Mouse (Mus musculus) bone marrow macrophage, adult 2 months (primary cell): ENCODE results near the gene Lrrc30. TPM values are rescaled to one million over a fixed set of nuclear protein-coding genes. Genes with fewer than 3 reads are reported as not detected.
A peak's percentile ranks its signal among the peaks of the same experiment; 100 is the strongest.

Experiments used
- H3K27ac ChIP-seq: 2 replicates; pipeline ENCODE4 v1.5.1; 2012; ENCODE audit warnings: low read depth, low read length; ENCODE audit not compliant: insufficient read depth
- H3K4me1 ChIP-seq: 2 replicates; pipeline ENCODE4 v1.6.1; 2012; ENCODE audit warnings: low read length; ENCODE audit not compliant: control insufficient read depth, insufficient read depth
- H3K4me3 ChIP-seq: 2 replicates; pipeline ENCODE4 v1.5.1; 2012; ENCODE audit warnings: mild to moderate bottlenecking, low read length, moderate library complexity; ENCODE audit not compliant: insufficient read depth
- CTCF ChIP-seq: IDR thresholded peaks from 2 replicates; pipeline ENCODE4 v1.5.1; 2012; ENCODE audit warnings: low read depth, mild to moderate bottlenecking, low read length, moderate library complexity
- POLR2A ChIP-seq: IDR thresholded peaks from 2 replicates; pipeline ENCODE4 v1.6.1; 2012; ENCODE audit warnings: mild to moderate bottlenecking, low read depth, low read length, borderline replicate concordance
- polyA plus RNA-seq: library from polyadenylated mRNA; stranded (reverse); fragments of >200 nt; gene quantifications from 2 replicates; pipeline ENCODE4 v1.2.4, GENCODE M21; 2012; ENCODE audit not compliant: missing spikeins, insufficient read depth, insufficient read length

Gene Lrrc30
- polyA plus RNA-seq, result not detected in 2 replicates

DNA sequence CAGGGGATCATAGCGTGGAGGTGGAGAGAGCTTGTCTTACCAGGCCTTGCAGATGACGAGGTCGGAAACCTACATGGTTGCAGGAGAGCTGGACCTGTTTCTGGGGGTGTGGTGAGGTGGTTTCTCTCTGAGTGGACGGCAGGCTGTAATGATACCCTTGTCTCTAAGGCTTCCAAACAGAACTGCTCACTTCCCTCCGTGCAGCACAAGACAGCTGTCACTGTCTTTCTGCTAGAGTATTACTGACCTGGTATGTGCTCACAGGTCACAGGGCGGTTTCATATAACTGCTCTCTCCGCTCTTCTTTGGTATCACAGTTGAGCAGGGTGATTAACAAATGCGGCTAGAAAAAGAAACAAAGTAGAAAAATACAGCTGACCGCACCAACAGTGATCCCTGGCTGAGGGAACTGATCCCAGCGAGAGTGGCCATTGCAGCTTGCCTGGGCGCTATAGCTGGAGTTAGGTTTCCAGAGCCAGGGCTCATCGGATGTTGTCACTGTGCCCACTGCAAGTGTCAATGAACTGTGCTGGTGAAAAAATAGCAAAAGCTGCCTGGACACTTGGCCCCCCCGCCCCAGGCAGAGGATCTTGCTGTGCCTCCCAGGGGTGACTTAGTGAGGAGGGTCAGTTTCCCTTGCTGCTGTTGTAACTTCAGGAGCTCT, at the start of gene Lrrc30:
Gene Lrrc30 (minus strand): TSS at position 48 of the 664 bp plus-strand sequence.
- no peak within 1 kb of the TSS for H3K27ac ChIP-seq
- no peak within 1 kb of the TSS for H3K4me3 ChIP-seq
- no peaks in the 10 kb centered on the region for H3K4me1 ChIP-seq
- TF ChIP-seq POLR2A (no peak), CTCF (no peak)

DNA sequence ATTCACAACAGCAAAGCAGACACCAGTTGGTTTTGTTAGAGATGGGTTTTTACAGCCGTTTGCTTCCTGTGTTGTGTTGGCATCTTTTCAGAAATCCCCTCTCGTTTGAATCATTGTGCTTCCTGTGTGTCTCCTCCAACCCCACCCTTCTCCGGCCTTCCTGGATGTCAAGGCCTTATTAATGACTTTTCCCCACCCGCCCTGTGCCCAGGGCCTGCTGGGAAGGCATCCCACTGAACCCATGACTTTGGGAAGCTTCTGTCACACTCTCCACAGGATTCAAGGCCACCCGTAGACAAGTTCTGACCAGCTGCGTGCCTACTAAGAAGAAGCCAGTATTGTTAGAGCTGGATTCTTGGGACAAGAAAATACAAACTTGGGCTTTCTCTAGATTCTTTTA, 48.6 kb upstream of the Lrrc30 start:
- no peak overlapping the region for H3K4me3 ChIP-seq
- no peaks in the 10 kb centered on the region for H3K4me1 ChIP-seq
- no peak overlapping the region for H3K27ac ChIP-seq
- no peak for TF ChIP-seq CTCF
- no peak for TF ChIP-seq POLR2A

DNA sequence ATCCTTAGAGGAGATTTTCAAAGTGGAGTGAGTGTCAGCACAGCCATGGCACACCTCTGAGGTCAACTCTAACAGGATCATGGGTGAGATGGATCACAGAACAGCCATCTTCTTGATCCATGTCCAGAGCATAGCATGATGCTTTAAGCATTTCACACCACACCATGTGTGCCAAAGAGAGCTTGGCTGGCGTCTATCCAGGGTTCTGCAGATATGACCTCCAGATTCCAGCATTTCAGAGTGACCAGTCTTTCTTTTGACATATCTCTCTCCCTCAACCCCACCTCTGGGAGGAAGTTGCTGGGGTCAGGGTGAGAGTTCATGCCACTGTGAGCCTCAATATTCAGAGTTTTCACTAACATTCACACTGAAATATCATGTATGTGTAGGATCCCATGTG, 46.1 kb upstream of the Lrrc30 start:
- Histone ChIP-seq H3K4me1 (no peaks in the 10 kb centered on the region), H3K27ac (no peak overlapping the region), H3K4me3 (no peak overlapping the region)
- TF ChIP-seq POLR2A, result no peak
- no peak for TF ChIP-seq CTCF

DNA sequence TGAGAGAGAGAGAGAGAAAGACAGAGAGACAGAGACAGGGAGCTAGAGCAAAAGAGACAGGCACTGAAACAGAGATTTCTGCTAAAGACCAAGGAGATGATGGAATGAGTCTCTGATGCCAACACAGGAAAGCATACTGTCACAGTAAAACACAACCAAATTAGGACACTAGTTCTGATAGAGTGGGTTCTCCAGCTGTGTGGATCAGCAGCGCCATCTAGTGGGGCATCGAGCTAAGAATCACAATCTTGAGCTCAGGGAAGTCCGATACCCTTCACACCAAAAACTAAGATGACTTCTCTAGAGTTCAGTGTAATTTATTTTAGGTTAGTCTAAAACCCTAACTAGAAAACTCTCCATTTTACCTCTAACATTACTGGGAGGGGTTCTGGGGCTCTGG, 35.5 kb upstream of the Lrrc30 start:
- no peak overlapping the region for H3K4me3 ChIP-seq
- no peak overlapping the region for H3K27ac ChIP-seq
- H3K4me1 ChIP-seq, result no peaks in the 10 kb centered on the region
- TF ChIP-seq CTCF (no peak), POLR2A (no peak)

DNA sequence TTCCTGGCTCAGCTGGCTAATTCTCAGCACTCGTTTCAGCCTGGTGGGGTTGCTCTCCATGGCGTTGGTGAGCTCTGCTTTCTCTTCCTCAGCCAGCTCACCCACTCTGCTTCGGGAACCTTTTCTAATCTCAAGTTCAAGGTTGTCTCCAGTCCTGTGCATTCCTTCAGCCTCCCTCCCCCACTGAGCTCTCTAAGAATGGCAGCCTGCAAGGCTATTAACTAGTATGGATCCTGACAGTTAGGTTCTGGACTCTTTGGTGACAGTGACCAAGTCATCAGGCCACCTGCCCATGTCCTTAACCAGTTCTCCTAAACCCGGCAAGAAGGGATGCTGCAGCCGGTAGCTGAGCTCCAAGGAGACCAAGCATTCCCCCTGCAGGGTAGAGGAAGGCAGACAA, 34.5 kb upstream of the Lrrc30 start:
- Histone ChIP-seq H3K27ac (no peak overlapping the region), H3K4me3 (no peak overlapping the region), H3K4me1 (no peaks in the 10 kb centered on the region)
- TF ChIP-seq CTCF, result no peak
- TF ChIP-seq POLR2A, result no peak

DNA sequence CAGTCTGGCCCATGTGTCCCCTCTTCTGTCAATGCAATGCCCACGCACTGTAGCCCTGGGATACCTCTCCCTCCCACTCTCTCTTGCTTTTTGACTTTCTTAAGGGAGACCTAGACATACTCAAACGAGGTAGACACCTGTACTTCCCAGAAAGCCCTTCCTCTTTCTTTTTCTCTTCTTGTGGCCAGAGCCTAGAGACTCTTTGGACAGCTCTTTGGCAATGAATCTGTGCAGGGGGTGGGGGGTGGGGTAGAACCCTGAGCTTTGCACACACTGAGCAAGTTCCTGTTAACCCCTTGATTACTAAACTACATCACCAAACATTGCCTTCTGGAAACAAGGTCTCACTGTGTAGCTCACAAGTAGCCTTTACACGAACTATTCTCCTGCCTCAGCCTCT, 31.8 kb upstream of the Lrrc30 start:
- Histone ChIP-seq H3K27ac (no peak overlapping the region), H3K4me1 (no peaks in the 10 kb centered on the region), H3K4me3 (no peak overlapping the region)
- TF ChIP-seq POLR2A (no peak), CTCF (no peak)

DNA sequence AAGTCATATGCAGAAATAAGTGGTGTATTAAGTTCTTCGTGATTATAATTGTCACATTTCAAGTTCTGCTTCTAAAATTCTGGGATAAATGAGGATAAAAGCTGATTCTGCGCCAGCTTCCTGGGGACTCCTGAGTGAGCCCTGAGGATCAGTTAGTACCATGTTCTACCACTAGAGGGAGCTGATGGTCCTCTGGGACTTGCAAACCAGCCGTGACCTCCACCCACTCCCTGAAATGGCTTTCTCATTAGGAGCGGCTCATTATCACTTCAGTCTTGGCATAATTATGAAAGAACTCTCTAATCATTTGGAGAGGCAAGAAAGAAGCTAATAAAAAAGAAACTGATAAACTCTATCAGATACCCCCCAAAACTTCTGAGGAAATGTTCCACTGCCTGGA, 19.0 kb upstream of the Lrrc30 start:
- H3K27ac ChIP-seq, result no peak overlapping the region
- no peaks in the 10 kb centered on the region for H3K4me1 ChIP-seq
- TF ChIP-seq POLR2A, result no peak
- peak; percentile 59 for TF ChIP-seq CTCF
- H3K4me3 ChIP-seq, result no peak overlapping the region

DNA sequence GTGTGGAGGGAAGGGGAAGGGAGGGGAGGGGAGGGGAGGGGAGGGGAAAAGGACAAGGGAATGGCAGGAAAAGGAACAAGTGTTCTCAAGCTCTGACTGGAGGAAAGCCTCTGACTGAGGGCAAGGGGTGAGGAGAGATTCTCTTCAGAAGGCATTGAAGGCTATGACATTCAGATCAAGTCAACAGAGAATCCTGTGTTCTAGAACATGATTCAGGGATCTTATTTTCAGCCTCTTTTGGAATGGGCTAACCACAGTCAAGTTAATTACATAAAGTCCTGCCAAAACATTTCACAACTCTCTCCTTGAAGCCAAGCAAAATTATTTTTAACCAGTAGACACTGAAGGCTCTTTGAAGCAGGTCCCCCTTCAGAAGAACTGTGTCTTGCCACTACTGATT, 9.1 kb upstream of the Lrrc30 start:
- Histone ChIP-seq H3K4me3 (no peak overlapping the region), H3K4me1 (no peaks in the 10 kb centered on the region), H3K27ac (no peak overlapping the region)
- TF ChIP-seq CTCF (no peak), POLR2A (no peak)

DNA sequence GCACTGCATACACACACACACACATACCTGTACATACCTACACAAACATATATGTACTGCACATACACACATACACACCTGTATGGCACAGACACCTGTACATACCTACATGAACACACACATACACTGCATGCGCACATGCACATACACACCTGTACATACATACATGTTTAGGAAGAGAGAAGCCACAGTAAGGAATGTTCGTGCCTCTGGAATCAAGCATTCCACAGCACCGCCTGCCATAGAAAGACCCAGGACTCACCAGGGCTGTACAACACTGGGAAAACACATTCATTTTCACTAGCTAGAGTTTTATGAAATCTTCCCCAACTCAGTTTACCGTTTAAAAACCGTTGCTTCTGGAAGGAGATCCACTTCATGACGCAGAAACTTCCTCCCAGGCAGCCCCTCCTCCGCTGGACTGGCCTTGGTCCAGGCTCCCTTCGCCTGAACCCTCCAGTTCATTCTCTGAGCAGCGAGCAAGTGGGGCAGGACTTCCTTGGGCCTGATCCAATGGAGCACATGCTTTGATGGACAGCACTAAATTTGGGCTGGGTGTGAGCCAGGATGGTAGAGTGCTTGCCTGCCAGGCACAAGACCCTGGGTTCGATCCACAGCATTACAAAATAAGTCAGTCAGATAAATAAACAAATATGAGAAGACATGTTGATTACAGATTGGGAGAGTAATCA, 5.7 kb upstream of the Lrrc30 start:
- H3K4me1 ChIP-seq, result no peaks in the 10 kb centered on the region
- H3K4me3 ChIP-seq, result no peak overlapping the region
- TF ChIP-seq CTCF (no peak), POLR2A (no peak)
- H3K27ac ChIP-seq, result no peak overlapping the region

DNA sequence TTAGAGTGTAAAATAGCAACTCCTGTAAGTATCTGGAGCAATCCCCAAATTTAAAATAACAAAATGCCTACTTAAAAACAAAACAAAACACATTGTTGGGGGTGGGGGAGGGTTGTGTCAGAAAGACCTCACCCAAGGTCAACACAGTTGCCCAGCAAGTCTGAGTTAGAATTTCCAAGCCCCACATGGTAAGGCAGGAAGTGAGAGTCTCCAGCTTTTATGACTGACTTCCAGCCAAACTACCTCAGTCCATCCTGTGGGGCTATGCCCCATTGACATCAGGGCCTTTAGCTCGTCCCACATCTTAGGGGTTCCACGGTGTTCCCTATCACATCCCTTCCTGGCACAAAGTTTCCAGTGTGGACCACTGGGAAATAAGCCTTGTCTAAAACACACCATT, 4.4 kb upstream of the Lrrc30 start:
- H3K4me3 ChIP-seq, result no peak overlapping the region

More for the DNA sequence above, 4.4 kb upstream of the Lrrc30 start:
- H3K27ac ChIP-seq, result no peak overlapping the region
- no peaks in the 10 kb centered on the region for H3K4me1 ChIP-seq
- TF ChIP-seq CTCF (no peak), POLR2A (no peak)
